Mouse (Mus musculus) midbrain, embryonic 11.5 days (tissue): ENCODE results near the gene Mybpc2. TPM values are rescaled to one million over a fixed set of nuclear protein-coding genes. Genes with fewer than 3 reads are reported as not detected.

Source experiments
- ATAC-seq: fragments of 200-750 bp; cut with Nextera tagmentation; 2 replicates; pipeline ENCODE4 v1.8.0; 2017; ENCODE audit warnings: moderate TSS enrichment, moderate library complexity; ENCODE audit not compliant: low FRiP score
- DNase-seq: peaks from one replicate; pipeline ENCODE4 v3.0.0; 2015; ENCODE audit warnings: low spot score; ENCODE audit errors: missing footprints
- H3K27ac ChIP-seq: fragments of 300-500 bp; sonication (generic); 2 replicates; pipeline ENCODE4 v1.5.1; 2014; ENCODE audit warnings: low read depth, low read length
- H3K27me3 ChIP-seq: fragments of 300-500 bp; sonication (generic); 2 replicates; pipeline ENCODE4 v1.6.1; 2014; ENCODE audit warnings: mild to moderate bottlenecking, low read length, moderate library complexity, mixed read lengths; ENCODE audit not compliant: control insufficient read depth, insufficient read depth
- H3K36me3 ChIP-seq: fragments of 300-500 bp; sonication (generic); 2 replicates; pipeline ENCODE4 v1.6.1; 2014; ENCODE audit warnings: mild to moderate bottlenecking, low read length, moderate library complexity, mixed read lengths; ENCODE audit not compliant: control insufficient read depth, insufficient read depth
- H3K4me1 ChIP-seq: fragments of 300-500 bp; sonication (generic); 2 replicates; pipeline ENCODE4 v1.6.1; 2014; ENCODE audit warnings: low read length; ENCODE audit not compliant: control insufficient read depth, insufficient read depth
- H3K4me2 ChIP-seq: fragments of 300-500 bp; sonication (generic); 2 replicates; pipeline ENCODE4 v1.6.1; 2014; ENCODE audit warnings: mild to moderate bottlenecking, moderate library complexity
- H3K4me3 ChIP-seq: fragments of 300-500 bp; sonication (generic); 2 replicates; pipeline ENCODE4 v1.5.1; 2014; ENCODE audit warnings: low read depth, low read length
- H3K9ac ChIP-seq: fragments of 300-500 bp; sonication (generic); 2 replicates; pipeline ENCODE4 v1.6.1; 2014; ENCODE audit warnings: low read length
- H3K9me3 ChIP-seq: fragments of 300-500 bp; sonication (generic); 2 replicates; pipeline ENCODE4 v1.6.1; 2016; ENCODE audit warnings: low read length; ENCODE audit not compliant: control insufficient read depth
- WGBS: fragments of 180-500 bp; shearing (Covaris S2); extraction: QIAGEN DNeasy Blood & Tissue Kit; methylation state at CpG from one replicate; pipeline ENCODE4 v1.1.7; 2014; 5-methylcytosine and 5-hydroxymethylcytosine counted together
- polyA plus RNA-seq: library from polyadenylated mRNA; unstranded; fragments of >200 nt; fragmentation: Nextera tagmentation; extraction: Ambion mirVana; gene quantifications from 2 replicates; pipeline ENCODE4 v1.2.1, GENCODE M21; 2014

Mybpc2 gene
- polyA plus RNA-seq, 1 experiment from 2014 or later = not detected

GRCm38 (mm10) chr7:44472558-44472885 lies 51.9 kb downstream of the Mybpc2 start:
- DNase-seq (peak; percentile 81), ATAC-seq (no peak)
- Histone ChIP-seq H3K4me2 (no peak overlapping the region), H3K4me1 (peaks cover 19% of the 10 kb centered on the region), H3K27ac (no peak overlapping the region), H3K9ac (no peak overlapping the region), H3K9me3 (no peaks in the 10 kb centered on the region), H3K27me3 (no peaks in the 10 kb centered on the region), H3K36me3 (no peaks in the 10 kb centered on the region), H3K4me3 (no peak overlapping the region)
- WGBS = 20% methylated on average over 1 of the region's 1 CpGs

- H3K27me3 ChIP-seq = no peaks in the 10 kb centered on the region
- no peak for DNase-seq
- no peaks in the 10 kb centered on the region for H3K36me3 ChIP-seq
- no peak overlapping the region for H3K27ac ChIP-seq
- peaks cover 19% of the 10 kb centered on the region for H3K4me1 ChIP-seq
- H3K9ac ChIP-seq = no peak overlapping the region
- no peak overlapping the region for H3K4me3 ChIP-seq
- H3K9me3 ChIP-seq = no peaks in the 10 kb centered on the region
- 45% methylated on average over 6 of the region's 6 CpGs for WGBS
- H3K4me2 ChIP-seq = no peak overlapping the region
- no peak for ATAC-seq
Measured at GRCm38 (mm10) chr7:44471880-44472557, 52.4 kb downstream of the Mybpc2 start.

- H3K27ac ChIP-seq = no peak overlapping the region
- peaks cover 21% of the 10 kb centered on the region for H3K4me1 ChIP-seq
- 84% methylated on average over 16 of the region's 16 CpGs for WGBS
- H3K36me3 ChIP-seq = no peaks in the 10 kb centered on the region
- H3K27me3 ChIP-seq = no peaks in the 10 kb centered on the region
- no peak overlapping the region for H3K4me3 ChIP-seq
- no peaks in the 10 kb centered on the region for H3K9me3 ChIP-seq
- DNase-seq (peak; percentile 62), ATAC-seq (no peak)
- no peak overlapping the region for H3K9ac ChIP-seq
- H3K4me2 ChIP-seq = no peak overlapping the region
Measured at GRCm38 (mm10) chr7:44470696-44471612, 53.5 kb downstream of the Mybpc2 start.

GRCm38 (mm10) chr7:44469677-44470675 lies 54.5 kb downstream of the Mybpc2 start:
- H3K36me3 ChIP-seq = no peaks in the 10 kb centered on the region
- DNase-seq (peak; percentile 81), ATAC-seq (no peak)
- H3K4me2 ChIP-seq = no peak overlapping the region
- H3K9me3 ChIP-seq = no peaks in the 10 kb centered on the region
- H3K9ac ChIP-seq = no peak overlapping the region
- no peak overlapping the region for H3K4me3 ChIP-seq
- H3K27me3 ChIP-seq = no peaks in the 10 kb centered on the region
- peak overlapping the region; percentile 16; the same call in 1 of the 2 replicates for H3K27ac ChIP-seq
- peaks cover 24% of the 10 kb centered on the region for H3K4me1 ChIP-seq
- WGBS = 93% methylated on average over 16 of the region's 16 CpGs

GRCm38 (mm10) chr7:44468644-44469285 lies 55.7 kb downstream of the Mybpc2 start:
- Histone ChIP-seq H3K9me3 (no peaks in the 10 kb centered on the region), H3K4me2 (peak overlapping the region; percentile 67), H3K9ac (peak overlapping the region; percentile 72; the same call in 1 of the 2 replicates), H3K36me3 (no peaks in the 10 kb centered on the region), H3K27me3 (no peaks in the 10 kb centered on the region), H3K4me3 (peak overlapping the region; percentile 55), H3K4me1 (peaks cover 28% of the 10 kb centered on the region), H3K27ac (peak overlapping the region; percentile 79)
- DNase-seq (peak; percentile 83), ATAC-seq (no peak)
- 62% methylated on average over 15 of the region's 15 CpGs for WGBS

DNA sequence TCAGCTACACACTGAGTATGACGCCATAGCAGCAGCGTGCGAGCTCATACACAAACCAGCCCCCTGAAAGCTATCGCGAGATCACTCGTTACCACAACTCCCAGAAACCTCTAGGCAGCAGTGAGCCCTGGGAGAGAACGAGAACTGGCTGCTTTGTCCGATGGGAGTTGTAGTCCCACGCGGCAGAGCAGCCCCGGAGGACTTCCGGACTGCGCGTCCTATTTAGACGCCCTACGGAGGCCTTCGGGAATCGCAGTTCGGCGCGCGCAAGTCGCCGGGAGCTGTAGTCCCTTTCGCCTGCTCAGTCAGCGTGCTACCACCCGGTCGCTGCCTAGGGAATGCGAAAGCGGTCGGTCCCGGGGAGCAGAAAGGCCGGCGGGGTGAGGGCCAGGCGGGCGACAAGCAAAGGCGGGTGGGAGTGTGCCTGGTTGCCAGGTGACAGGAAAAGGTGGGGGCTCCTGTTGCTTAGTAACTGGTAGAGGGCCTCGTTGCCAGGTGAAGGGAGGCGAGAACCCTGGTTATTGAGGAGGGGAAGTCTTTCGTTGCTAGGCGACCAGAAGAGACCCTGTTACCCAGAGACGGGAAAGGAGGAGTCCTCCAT lies 56.5 kb downstream of the Mybpc2 start, which contains the start of gene Josd2:
Gene Josd2, plus strand, starts transcription at position 170 of the 601 bp plus-strand sequence.
- DNase-seq (peak; percentile 98), ATAC-seq (peak; percentile 94)
- WGBS = under 1% methylated on average over 42 of the region's 42 CpGs
- Histone ChIP-seq H3K4me3 (peak within 1 kb of the TSS; percentile 55), H3K4me2 (peak within 1 kb of the TSS; percentile 67), H3K4me1 (peaks cover 28% of the 10 kb centered on the region), H3K9me3 (no peaks in the 10 kb centered on the region), H3K27me3 (no peaks in the 10 kb centered on the region), H3K27ac (peak within 1 kb of the TSS; percentile 79), H3K36me3 (peaks cover 5% of the 10 kb centered on the region; the same call in 1 of the 2 replicates), H3K9ac (peak within 1 kb of the TSS; percentile 72)

GRCm38 (mm10) chr7:44466888-44467311 lies 57.6 kb downstream of the Mybpc2 start:
- Histone ChIP-seq H3K4me3 (no peak overlapping the region), H3K4me1 (peaks cover 31% of the 10 kb centered on the region), H3K27ac (no peak overlapping the region; the same call in 1 of the 2 replicates), H3K9ac (peak overlapping the region; percentile 9; the same call in 1 of the 2 replicates), H3K4me2 (no peak overlapping the region; the same call in 1 of the 2 replicates), H3K27me3 (peaks cover 5% of the 10 kb centered on the region), H3K9me3 (no peaks in the 10 kb centered on the region), H3K36me3 (peaks cover 11% of the 10 kb centered on the region)
- 86% methylated on average over 16 of the region's 16 CpGs for WGBS
- DNase-seq (peak; percentile 81), ATAC-seq (no peak)
